Mouse (Mus musculus) layer of hippocampus, adult 11-12 months (tissue): ENCODE measurements around the gene Olfr312.

Experiments used
- DNase-seq: peaks from one replicate; pipeline ENCODE4 v3.0.0; 2022; ENCODE audit warnings: low spot score

Gene Olfr312

DNA sequence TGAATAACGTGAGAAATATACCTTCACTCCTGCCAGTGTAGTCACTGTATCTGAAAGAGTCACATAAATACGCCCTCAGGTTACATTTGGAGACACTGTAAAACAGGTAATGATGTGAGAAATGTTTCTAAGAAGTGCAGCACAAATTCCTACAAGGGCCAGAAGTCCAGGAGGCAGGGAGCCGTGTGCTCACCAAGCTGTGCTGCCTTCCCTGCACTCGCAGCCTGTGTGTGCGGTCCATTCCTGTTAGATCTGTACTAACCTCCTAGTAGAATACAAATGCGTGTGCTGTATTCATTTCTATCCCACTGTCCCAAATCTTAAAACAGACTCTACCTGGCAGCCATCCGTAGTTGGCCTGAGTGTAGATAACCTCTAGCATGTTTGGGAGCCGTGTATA lies 31.7 kb downstream of the Olfr312 start:
- DNase-seq = no peak

DNA sequence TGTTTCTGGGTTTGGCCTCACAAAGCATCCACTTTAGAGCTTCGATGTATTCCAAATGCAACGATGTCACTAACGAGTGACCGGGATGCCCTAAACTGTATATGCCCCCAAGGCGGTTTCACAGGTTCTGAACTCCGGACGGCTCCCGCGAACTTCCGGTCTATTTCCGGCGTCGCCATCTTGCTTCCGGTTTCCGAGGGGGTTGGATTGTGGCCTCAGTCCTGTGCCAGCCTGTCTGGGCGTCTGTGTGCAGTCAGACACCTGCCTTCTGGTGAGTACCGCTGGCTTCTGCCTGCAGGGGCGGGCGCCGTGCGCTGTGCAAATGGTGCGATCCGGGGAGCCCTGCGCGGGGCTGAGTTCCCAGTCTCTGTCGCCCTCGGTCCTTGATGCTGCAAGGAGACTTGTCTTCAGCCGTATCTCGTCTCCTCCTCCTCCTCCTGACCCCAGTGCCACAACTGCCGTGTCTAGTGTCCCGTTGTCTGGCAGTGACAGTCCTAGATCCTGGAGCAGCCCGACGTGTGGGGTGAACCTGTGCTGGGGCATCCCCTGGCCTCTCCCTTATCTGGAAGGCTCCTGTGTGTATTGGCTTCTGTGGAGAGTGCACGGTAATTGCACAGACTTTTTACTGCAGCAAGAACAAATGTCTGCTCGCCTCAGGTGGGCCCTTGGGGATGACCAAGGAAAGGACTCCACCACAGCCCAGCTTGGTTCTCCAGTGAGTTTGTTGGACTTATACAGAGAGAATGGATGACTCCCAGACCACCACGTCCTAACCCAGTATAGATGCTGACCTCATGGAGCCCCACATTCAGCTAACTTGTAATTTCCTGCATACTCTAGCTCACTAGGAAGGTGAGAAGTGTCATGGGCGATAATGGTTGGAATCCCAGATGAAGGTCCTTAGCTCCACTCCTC lies 38.3 kb downstream of the Olfr312 start, which contains the start of gene 2810021J22Rik:
2810021J22Rik (plus strand) TSS at position 178 of the 915 bp plus-strand sequence.
- DNase-seq = peak; percentile 79

DNA sequence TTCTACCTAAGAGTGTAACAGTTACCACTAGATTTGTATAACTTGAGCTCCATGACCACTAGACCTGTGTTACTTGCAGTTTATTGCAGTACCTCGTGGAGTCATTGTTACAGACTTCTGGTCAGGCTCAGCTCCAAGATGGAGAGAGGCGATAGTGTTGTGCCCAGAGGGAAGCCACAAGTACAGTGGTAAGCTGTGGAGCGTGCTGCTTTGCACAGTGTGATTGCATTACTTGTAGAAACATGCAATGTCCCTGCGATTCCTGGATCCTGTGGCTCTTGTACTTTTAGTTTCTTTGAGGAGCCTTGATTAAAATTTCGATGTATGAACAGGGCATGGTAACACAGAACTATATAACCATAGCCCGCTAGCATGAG lies 38.9 kb downstream of the Olfr312 start:
- DNase-seq = no peak

DNA sequence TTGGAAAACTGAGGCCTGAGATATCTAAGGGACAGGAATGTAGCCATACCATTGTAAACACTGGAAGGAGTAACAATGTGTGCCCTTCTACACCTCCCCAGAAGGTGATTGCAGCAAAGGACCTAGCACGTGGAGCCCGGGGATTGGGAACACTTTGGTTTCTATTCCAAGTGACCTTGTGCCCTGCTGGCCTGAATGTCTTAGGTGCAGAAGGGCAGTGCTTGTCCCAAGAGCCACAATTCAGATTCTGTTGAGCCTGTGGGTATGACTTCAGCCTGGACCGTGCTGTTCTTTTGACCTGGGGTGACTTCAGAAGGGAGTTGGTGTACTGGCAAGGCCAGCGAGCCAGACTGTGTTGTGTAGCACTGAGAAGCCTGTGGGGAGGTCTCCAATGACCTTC lies 41.9 kb downstream of the Olfr312 start:
- no peak for DNase-seq

DNA sequence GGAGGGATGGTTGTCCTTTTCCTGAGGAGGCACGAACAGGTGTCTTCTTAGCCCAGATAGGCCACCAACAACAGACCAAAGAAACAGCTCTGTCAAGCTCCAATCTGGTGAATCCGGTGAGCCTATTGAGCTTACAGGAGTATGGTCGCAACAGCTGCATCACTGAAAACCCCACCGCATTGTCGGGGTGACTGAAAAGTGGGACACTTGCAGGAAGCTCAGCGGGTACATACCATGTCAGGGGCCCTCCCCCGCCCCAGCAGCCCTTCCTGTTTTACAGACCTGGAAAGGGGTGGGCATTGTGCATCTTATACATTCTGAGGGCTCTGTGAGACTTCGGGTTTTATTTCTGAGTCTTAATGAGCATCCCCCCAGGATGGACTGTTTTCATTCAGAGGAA lies 54.7 kb downstream of the Olfr312 start:
- no peak for DNase-seq
